Mouse (Mus musculus) adrenal gland, adult 18-20 months (tissue): ENCODE results near the gene Tbl3. TPM values are rescaled to one million over a fixed set of nuclear protein-coding genes. Genes with fewer than 3 reads are reported as not detected.
"Not testable (repeated sequence)": the region's sequence is repeated elsewhere in the genome, so short reads cannot be mapped to it uniquely, and the experiment has no call there.

ENCODE experiments used
- DNase-seq, 2 experiments: peaks; one replicate each; pipeline ENCODE4 v3.0.0; 2021 to 2022; ENCODE audit warnings: low spot score in 2 of 2
- total RNA-seq, 2 experiments: library from RNA; stranded (reverse); gene quantifications; 1 replicate in 1 of 2; 2 replicates in 1 of 2; pipeline ENCODE4 v1.2.3; 2021

The Tbl3 gene
- total RNA-seq, 2 experiments from 2014 or later = 30.2 to 32.4 TPM

DNA sequence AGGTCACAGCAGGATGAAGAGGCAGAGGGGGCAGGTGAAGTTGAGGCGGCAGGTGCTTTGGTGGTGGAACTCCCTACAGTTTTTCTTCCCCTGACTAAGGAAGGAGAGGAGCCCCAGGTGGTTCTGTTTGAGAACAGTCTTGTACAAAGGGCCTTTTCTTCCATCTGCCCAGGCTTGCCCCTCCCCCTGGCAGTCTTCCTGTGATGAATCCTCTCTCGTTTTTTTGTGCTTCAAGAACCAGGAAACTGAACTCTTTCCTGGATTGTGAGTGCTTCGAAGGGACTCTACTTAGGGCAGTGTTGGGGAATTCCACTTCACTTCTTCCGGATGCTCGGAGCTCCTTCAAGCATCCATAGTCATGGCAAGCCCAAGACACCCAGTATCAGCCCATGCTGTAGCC, 9.5 kb downstream of the Tbl3 start:
- DNase-seq = no peak

DNA sequence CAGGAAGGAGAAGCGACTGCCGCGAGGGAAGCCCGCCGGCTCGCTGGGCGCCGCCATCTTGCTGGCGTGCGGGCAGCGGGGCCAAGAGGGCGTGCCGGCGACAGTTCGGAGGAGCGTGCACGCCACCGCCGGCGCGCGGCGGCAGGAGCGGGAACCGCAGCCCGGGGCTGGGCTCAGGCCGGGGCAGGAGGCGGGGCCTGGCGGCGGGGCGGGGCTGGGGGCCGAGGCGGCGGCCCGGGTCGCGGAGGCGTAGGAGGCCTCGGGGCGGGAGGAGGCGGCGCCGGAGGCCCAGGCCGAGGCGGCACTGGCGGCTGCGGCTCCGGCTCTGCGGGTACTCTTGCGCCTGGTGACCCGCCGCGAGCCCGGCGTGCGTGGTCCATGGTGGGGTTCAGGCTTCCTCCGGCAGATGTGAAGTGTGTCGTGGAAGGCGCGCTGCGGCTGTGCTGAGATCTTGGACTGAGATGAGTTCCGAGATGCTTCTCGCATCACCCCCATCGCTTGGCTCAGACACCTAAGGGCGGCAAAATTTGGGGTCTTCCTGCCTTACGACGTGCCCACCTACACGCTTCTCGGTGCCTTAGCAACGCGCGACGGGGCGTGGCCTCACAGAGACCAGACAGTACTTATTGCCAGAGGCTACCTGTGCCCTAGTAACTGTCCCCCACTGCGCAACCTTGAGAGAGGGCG, 11.3 kb downstream of the Tbl3 start, which contains the start of the genes Gfer and Noxo1:
Gene Gfer, minus strand, starts transcription at position 146 of the 687 bp plus-strand sequence.
Gene Noxo1, plus strand, starts transcription at position 224 of the 687 bp plus-strand sequence.
- peak; percentile 86 to 90 for DNase-seq

DNA sequence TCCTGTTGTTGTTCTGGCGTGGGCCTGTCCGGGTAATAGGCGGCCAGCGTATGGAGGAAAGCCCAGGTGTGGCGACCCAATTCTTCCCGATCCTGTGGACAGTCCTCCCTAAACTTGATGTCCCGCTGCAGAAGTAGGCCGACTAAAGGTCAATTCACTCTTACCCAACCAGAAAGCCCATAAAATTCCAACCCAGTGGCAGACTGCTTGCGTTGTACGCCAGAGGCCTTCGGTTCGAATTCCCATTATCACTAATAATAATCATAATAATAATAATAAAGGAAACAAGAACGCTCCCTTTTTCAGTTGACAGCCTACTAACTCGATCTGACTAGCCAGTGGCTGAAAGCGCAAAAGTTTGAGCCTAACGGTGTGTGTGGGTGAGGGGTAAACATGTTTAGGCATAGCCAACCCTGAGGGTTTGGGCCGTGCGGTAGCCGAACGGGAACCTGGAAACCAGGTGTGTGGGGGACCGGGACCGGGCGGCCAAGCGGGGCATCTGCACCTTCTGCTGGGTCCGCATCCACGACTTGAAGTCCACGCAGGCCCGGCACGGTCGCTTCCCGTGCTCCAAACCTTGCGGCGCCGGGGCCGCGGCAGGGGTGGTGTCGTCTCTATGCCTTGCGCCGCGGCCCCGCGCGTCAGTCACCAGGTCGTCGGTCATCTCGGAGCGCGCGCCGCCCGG, 12.0 kb downstream of the Tbl3 start:
- DNase-seq = no peak

DNA sequence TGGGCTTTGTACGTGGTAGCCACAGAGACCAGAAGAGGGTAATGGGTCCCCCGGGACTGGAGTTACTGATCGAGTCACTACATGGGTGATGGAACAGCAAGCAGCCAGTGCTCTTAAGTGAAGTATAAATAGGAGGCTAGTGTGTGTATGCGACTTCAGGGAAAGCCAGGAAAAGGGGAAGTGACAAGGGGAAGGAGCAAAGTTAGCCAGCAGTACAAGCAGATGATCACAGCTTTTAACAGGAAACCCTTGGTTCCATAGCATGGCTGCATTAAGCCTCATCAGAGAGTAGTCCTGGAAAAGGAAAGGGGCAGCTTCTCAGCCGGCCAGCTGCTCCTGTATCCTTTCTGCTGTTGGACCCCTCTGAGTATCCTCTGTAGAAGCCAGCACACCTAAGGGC, 15.1 kb downstream of the Tbl3 start:
- DNase-seq = no peak

DNA sequence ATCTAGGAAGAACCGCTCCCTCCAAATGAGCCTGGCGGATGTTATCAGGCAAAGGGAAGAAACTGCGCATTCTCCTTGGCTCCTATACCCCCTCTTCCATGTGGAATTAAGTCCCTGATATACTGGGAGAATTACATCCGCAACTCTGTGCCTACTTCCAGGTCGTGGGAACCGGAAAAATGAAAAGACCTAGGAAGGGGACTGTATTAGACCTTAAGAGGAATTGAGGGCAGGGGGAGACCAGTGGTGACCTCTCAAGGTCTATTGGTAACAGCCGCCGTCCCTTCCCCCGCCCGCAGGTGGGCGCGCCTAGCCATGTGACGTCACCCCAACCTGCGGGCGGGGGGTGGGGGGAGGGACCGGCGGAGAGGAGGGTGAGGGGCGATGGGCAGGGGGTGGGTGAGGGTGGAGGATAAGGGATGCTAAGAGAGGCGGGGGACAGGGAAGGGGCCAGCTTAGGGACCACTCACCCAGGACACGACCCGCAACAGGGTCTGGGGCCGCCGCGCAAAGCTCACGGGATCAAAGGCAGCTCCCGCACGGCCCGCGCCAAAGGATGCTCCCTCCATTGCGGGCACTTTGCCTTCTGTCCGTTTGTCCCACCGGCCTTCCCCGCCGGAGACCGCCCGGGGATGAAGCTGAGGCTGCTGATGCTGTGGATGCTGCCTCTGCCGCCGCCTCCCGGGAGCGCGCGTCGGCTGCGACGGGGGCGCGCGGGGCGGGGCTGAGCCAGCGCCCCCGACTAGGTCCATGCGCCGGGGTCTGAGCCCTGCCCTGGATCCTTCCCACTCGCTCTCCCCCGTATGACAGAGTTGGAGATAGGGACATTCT, 18.0 kb downstream of the Tbl3 start, which contains the start of gene Syngr3:
Gene Syngr3, minus strand, starts transcription at position 705 of the 831 bp plus-strand sequence.
- peak in 1 of 2 experiments; percentile 30 for DNase-seq

DNA sequence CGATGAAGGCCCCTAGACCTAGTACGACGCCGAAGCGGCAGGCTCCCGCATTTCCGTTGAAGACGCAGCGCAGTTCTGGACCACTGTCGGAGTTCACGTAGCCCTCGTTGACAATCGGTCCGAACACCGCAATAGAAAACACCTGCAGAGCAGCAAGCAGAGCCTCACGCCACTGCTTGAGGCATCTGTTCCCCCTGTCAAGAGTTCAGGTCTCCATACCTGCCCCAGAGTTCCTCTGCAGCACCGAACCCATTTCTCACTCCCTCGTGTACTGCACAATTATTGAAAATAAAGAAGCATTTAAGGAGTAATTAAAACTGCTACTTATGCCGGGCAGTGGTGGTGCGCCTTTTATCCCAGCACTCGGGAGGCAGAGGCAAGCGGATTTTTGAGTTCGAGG, 19.9 kb downstream of the Tbl3 start:
- DNase-seq = no peak

DNA sequence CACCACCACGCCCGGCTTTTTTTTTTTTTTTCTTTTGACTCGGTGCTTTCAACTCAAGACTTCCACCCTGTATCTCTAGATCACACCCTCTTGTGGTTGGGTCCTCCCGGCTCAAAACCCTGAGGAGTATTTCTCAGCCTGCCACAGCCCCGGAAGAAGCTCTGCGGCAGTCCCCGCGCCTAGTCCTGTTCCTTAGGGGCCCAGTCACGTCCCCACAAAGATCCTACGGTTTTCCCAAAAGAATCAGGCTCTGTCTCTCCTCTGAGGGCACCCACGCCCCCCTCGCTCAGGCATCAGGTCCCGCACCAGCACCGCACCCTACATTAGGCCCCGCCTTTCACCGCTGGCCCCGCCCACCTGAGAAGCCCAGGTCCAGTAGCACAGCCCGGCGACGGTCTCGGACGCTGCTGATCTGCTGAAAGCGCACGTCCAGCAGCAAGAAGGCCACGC, 20.3 kb downstream of the Tbl3 start:
- peak; percentile 55 to 64 for DNase-seq

DNA sequence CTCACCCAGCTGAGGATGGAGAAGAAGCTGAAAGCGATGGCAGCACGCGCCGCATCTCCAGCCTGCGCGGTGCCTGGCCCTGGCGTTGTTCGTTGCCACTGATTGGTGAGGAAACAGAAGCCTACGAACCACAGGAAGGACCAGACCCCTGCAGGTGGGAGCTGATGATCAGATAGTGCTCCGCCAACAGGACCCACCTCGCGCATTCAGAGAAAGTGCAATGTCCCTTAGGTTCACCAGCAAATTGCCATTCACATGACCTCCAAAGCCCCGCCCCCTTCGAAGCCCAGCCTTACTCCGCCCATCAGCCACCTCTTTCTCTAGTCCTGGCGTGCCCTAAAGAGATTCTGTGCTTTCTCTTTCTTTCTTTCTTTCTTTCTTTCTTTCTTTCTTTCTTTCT, 20.9 kb downstream of the Tbl3 start:
- no peak for DNase-seq

DNA sequence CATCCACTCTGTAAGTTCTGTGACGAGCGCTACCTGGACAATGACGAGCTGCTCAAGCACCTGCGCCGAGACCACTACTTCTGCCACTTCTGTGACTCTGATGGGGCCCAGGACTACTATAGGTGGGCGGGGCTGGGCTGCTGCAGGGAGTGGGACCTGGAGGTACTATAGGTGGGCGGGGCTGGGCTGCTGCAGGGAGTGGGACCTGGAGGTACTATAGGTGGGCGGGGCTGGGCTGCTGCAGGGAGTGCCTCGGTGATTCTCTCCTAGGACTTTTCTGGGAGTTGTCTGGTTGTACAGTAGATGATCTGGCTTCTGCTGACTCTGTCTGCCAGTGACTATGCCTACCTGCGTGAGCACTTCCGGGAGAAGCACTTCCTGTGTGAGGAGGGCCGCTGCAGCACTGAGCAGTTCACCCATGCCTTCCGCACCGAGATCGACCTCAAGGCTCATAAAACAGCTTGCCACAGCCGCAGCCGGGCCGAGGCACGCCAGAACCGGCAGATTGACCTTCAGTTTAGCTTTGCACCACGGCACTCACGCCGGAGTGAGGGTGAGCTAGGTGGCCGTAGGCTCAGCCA, 29.9 kb downstream of the Tbl3 start:
- no peak for DNase-seq

DNA sequence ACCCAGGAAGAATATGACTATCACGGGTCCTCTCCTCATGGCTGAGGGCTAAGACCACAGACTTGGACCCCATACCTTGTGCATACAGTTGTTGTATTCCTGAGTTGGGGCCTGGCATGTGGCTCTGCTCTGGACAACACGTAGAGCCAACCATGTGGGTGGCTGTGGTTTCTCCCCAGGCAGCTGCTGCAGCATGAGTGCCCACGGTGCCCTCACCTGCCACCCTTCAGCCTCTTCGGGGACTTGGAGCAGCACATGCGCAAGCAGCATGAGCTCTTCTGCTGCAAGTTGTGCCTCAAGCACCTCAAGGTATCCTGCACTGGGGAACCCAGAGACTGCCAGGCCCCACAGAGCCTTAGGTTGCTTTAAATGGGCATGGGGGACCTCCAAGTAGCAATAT, 30.6 kb downstream of the Tbl3 start:
- DNase-seq = no peak

DNA sequence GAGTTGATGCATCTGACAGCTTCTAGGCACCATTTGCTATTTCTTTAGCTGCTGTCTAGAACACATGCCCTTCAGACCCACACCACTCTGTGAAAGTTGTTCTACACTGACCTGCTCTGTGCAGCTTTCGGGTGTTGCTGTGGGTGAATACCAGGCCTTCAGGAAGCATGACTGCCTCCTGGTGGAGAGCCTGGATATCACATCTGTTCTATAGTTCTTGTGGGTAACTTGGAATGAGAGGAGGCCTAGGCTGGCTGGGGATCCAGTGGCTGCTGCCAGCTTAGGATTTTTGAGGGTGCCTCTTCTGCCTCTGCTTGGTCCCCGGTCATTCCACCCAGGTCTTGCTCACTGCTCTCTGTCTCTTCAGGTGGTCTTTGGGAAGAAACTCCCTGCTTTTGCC, 31.3 kb downstream of the Tbl3 start:
- DNase-seq = peak in 1 of 2 experiments; percentile 52

DNA sequence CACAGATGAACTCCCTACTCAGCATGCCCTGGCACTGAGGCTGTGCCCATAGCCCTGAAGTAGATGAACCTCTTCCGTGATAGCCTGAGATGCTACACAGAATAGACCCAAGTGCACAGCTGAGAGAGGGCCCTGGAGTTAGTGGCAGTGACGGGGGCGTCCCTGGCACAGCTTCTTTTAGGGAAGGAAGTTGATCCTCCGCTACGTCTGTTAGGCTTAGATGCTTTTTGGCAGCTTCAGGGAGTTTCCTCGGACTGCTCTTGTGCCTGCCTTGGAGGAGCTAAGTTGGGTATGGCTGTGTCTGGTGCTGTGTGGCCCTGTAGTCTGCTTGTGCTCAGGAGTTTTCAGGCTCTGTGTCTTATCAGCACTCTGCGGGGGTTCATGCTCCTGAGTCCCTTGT, 33.2 kb downstream of the Tbl3 start:
- DNase-seq = no peak

DNA sequence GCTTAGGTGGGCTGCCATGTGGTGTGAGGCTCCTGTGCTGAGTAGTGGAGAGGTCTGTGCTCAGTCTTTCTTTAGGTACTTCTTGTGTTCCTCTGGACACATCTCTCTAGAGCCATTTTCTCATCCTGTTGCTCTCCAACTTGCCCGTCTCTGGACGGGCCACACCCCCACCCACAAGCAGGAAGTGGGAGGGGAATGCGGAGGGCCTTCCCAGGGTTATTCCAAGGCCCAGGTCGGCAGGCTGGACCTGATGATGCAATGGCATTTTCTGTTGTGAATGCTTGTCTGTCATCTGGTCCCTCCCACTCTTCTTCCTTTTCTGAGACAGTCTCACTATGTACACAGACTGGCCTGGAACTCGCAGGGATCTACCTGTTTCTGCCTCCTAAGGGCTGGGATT, 35.3 kb downstream of the Tbl3 start:
- peak; percentile 40 to 48 for DNase-seq

DNA sequence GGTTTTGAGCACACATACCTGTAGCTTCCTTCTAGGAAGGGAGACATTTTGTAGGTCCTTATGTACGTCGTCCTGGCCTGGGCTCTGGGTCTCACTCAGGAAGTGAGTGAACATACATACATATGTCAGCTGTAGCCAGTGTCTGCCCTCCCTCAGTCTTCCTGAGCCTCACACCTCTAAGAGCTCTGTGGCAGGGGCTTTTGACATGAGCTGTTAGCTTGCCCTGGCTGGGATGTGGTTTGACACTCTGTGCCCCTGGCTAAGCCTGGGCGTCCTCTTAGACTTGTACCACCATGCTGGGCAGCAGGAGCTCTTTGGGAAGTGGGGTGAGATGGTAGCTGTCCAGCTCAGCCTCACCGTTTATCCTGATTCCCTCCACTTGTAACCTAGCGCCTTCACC, 36.1 kb downstream of the Tbl3 start:
- DNase-seq = no peak

DNA sequence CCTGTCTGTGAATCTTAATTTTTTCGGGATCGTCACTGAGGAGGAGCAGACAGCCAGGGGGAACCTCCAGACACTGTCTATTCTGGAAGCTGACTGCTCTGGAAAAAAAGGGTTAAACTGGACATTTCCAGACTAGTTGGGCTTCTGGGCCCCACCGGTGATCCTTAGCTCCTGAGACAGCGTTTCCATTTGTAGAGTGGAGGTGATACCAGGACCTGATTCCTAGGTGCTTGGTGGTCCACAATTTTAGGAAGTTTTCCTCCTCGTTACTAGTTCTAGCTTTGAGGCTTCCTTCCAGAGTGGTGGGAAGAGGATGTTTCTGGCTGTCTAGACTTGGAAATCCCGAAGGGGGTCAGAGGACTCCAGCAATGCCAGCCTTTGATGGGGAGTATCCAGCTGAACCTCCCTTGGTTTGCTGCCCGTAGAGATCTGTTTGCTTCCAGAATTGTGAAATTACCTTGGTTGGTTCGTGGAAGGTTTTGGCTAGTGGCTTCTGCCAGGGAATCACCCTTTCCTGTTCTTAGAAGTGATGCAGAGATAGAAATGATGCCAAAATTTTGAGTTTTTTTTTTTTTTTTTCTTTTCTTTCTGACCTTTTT, 37.1 kb downstream of the Tbl3 start:
- no peak for DNase-seq

DNA sequence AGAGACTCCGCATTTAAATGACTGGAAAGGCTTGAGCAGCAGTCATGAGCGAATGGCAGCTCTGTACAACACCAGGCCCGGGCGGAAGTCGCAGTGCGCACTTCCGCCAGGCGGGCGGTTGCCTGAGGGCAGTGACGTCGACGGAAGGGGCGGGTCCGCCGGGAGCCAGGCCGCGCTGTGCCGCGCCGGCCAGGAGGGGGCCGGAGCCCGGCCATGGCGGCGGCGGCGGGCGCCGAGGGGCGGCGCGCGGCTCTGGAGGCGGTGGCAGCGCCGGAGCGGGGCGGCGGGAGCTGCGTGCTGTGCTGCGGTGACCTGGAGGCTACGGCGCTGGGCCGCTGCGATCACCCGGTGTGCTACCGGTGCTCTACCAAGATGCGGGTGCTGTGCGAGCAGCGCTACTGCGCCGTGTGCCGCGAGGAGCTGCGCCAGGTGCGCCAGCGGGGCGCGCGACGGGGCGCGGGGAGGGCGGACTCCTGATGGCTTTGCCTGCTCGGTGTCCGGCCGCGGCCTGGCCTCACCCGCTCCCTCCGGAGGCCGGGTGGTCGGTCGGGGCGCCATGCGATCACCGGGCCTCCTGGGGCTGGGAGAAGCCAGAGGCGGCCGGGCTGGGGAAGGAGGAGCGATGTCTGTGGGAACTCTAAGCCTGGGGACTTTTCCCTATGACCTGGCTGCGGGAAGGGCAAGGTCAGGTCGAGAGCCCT, 37.8 kb downstream of the Tbl3 start, which contains the start of gene Zfp598:
Gene Zfp598, plus strand, starts transcription at position 143 of the 701 bp plus-strand sequence.
- peak; percentile 97 for DNase-seq

DNA sequence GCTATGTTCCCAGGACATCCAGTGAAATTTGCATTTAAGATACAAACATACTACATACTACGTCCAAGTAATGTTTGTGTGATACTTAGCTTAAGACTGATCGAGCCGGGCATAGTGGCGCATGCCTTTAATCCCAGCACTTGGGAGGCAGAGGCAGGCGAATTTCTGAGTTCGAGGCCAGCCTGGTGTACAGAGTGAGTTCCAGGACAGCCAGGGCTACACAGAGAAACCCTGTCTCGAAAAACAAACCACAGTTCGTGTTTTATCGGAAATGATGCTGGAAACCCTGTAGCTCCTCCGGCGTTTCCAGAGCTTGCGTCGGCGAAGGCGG, 38.3 kb downstream of the Tbl3 start:
- not testable (repeated sequence) for DNase-seq

DNA sequence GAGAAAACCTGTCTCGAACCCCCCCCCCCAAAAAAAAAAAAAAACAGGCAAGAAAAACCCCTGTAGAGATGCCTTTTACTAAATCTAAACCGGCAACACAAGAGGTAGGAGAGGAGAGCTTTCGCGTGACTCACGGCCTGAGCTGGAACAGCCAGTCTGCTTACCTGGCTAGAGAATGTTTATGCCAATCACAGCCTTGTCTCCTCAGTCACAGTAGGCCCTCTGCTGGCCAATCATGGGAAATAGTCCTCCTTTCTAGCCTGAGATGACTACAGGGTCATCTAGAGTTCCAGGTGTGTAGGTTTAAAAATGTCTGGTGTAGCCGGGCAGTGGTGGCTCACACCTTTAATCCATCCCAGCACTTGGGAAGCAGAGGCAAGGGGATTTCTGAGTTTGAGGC, 40.0 kb downstream of the Tbl3 start:
- DNase-seq = peak; percentile 37 to 52

DNA sequence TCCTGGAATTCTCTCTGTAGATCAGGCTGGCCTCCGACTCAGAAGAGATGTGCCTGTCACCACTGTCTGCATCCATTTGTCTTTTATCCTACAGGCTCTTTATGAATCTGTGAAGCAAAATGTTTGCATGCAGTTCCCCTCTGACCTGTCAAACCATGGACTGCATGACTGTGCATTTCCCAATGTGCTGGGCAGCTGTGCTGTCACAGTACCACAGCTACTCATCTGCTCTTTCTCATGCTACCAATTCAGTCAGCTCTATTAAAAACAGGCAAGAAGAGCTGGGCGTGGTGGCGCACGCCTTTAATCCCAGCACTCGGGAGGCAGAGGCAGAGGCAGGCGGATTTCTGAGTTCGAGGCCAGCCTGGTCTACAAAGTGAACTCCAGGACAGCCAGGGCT, 40.4 kb downstream of the Tbl3 start:
- DNase-seq = not testable (repeated sequence)
